Mouse (Mus musculus) cerebellum, postnatal 14 days (tissue): ENCODE data around the gene H2al2a.

Experiments used
- DNase-seq, 2 experiments: peaks; one replicate each; pipeline ENCODE4 v3.0.0; 2021; ENCODE audit warnings: mixed read lengths in 2 of 2

The H2al2a gene

GRCm38 (mm10) chr2:17996858-17997257 lies at the start of gene H2al2a:
Gene H2al2a, minus strand, starts transcription at chr2:17996958.
- DNase-seq: no peak

DNA sequence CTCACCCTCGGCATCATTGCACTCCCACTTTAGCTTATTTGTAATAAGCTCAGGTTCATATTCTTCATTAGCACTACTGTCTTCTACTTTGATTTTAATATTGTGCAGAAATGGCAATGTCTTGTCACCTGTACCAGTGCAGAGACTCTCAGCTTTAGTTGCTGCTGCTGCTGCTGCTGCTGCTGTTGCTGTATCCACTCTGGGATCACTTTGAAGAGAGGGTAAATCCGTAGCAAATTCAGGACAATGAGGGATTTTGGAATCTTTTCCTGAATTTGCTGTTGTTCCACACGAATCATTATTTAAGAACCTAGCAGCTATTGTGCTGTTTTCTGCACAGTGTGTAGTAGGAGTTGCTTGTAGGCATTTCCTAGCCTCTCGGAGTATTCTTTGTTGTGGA lies 49.4 kb upstream of the H2al2a start:
- no peak for DNase-seq

DNA sequence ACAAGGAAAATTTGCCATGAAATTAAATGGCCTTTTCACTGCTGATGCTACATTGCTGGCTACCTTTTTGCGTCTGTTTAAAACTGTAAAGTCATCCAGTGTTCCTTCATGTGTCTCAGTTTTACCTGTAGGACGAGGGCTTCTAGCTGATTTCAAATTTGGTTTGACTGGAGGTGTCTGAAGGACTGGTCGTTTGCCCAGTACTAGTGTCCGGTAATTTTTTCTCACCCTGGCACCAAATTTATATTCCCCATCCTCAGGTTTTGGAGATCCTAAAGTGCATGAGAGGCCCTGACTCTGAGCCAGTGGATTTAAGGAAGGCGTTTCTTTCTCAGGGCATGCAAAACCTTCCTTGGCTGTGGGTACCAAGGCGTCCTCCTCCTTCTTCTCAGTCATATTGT lies 49.0 kb upstream of the H2al2a start:
- peak; percentile 19 to 54 for DNase-seq

DNA sequence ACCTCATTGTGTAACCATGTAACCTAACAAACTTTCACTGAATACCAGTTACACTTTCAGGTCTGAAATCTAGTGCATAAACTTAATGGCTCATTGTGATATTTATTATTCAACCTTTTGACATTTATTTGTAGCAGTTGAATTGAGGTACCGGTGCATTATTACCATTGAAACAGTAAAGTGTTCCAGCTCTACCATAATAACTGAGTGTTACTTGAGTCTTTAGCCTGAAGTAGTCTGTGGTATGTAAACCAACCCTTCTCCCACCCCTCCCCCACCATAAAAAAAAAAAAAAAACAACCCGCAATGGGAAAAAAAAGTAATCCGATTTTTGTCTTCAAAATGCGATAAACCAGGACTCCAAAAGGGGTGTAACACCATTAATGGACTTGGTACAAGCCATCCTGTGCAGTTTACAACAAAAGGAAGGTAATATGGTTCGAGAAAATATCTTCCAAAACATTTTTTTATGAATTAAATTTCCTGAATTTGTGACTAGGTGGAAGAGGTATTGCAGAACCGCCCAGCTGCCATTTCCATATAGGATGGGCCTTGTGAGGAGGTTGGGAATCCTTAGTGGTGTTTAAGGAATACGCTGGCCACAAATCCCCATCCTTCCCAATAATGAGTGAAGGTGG lies 48.5 kb upstream of the H2al2a start:
- no peak for DNase-seq

DNA sequence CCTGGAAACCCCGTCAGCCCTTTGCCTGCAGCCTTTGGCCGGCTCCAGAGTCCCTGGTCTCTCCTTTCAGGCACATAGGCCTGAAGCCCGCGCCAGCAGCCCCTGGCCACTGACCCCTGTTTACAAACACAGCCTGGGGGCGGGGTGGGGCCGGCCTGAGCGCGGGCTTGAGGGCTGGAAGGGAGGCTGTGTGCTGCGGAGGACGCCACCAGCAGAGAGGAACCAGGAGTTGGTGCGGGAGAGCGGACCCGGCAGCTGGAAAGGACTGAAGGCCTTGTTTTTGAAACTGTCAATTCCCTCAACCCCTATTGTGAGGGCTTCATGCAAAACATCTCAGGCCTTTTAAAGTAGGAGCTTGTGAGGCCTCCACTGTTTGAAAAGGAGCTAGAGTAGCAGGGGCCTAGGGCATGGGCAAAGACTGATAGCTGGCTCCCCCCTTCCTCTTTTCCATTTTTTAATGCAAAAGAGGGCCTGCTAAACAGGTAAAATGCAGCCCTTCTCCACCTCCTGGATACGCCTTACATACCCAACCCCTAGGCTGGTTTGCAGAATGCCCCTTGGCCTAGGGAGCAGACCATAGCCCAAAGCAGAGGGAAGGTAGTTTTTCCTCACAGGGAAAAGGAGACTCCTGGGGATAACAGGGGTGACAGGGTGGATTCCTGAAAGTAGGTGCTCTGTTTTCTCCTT lies 44.6 kb upstream of the H2al2a start:
- peak; percentile 46 to 69 for DNase-seq

GRCm38 (mm10) chr2:18040347-18041160 lies 43.8 kb upstream of the H2al2a start:
- DNase-seq: peak; percentile 53 to 69

DNA sequence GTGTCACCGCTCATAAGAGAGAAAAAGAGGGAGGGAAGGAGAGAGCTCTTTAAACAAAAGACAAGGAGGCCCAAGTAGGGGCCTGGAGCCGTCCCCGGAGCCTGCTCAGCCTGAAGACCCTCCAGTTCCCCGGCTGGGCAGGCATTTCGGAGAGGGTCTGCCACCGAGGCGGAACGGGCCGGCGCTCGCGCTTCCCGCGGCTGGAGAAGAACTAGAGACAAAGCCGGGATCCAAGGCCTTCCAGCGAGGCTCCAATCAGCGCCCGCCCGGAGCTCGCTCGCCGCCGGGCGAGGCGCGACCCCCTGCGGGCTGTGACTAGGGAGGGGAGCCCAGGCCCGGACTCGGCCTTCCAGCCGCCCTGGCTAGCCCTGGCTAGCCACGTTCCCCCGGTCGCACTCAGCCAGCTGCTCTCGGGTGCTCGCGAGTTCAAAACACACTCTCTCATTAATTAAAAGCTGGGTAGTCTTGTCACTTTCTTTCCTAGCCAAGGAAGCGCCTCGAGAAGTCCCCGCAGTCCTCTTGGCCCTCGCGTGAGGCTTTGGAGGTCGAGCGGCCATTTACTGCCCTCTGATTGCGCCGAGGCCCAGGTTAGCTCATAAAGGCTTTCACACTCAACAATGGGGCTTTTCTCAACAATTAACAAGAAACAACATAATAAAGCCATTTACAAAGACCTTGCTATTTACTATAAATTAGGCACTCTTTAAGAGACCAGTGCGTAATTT lies 43.0 kb upstream of the H2al2a start:
- peak; percentile 57 to 70 for DNase-seq

DNA sequence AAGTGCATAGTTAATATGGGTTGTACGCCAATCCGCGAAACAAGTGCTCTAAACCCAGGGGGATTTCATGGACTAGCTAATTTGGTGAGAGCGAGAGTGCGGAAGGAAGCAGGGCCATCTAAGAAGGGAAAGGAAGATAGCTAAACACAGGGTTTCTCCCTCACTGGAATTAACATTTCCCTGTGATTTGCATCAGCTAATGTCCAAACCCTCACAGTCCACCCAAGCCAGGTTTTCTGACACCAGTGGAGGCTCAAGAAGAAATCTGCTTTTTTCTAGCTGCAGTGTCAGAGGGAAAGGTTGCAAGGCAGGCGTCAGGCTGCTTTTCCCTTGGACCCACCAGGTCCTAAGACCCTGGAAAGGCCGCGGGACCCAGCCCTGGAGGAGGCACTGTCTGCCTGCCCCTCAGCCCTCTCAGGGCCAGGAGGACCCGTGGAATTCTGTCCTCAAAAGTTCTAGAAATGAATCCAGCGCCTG lies 42.2 kb upstream of the H2al2a start:
- peak; percentile 26 to 40 for DNase-seq

DNA sequence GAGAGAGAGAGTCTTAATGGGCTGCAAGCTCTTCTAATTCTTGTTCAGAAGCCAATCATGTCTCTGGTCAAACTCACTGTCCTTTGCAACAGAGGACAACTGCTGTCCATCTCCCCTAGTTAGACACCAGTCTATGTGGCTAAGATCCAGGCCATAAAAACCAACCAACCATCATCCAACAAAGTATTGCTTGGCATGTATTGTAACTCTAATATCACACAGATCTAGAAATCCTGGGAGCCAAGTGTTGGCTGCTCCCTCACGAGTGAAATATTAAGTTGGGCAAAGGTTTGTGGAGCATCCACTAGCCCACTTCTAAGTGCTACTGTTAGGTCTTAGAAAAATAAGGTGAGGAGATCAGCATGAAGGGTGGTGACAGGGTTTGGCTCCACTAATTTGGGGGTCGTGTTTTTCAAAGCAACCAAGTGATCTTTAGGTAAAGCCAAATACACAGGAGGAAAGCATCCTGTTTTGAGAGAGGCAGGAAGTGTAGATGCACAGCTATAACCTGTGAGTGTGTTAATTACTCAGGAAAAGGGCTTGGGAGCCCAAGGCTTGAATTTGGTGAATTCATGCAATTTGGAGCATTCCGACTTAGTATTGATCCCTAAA lies 41.5 kb upstream of the H2al2a start:
- no peak for DNase-seq

GRCm38 (mm10) chr2:18037491-18037890 lies 40.7 kb upstream of the H2al2a start, which contains the start of gene A930004D18Rik:
Gene A930004D18Rik, minus strand, starts transcription at chr2:18037737.
- DNase-seq: no peak

DNA sequence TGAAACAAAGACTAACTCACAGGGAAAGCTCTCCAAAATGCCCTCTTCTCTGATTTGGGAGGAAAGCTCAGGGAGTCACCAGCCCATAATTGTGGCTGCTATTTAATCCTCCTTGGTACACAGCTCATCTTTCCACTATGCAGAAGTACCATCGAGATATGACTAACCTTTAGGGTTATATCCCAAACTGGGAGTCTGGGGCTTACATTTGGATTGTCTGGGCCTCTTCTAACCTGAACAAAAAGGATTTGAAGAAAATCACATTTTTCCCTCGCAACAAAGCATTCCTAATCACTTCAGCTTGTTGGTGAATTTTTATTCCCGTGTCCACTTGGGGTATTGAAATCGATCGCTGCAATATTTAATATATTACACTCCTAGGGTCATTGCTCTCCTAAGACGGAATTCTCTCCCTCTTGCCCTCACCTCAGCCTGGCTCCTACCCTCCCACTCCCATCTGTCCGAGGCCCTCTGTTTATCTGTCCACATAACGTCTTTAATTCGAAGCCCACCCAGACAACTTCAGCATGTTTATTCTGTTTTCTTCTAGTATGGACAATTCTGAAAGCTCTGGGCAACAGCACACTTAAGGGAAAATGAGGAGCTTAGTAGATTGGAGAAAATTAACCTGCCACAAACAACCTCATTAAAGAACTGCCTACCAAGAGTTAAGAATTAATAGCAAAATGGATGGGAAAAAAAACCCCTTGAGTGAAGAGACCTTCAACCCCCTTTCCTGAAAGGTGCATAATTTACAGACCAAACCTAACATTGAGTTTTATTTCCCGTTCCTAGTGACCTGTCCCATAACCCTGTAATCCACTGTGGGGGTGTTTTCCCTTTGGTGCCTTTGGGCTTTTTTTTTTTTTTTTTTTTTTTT lies 37.9 kb upstream of the H2al2a start:
- DNase-seq: no peak

DNA sequence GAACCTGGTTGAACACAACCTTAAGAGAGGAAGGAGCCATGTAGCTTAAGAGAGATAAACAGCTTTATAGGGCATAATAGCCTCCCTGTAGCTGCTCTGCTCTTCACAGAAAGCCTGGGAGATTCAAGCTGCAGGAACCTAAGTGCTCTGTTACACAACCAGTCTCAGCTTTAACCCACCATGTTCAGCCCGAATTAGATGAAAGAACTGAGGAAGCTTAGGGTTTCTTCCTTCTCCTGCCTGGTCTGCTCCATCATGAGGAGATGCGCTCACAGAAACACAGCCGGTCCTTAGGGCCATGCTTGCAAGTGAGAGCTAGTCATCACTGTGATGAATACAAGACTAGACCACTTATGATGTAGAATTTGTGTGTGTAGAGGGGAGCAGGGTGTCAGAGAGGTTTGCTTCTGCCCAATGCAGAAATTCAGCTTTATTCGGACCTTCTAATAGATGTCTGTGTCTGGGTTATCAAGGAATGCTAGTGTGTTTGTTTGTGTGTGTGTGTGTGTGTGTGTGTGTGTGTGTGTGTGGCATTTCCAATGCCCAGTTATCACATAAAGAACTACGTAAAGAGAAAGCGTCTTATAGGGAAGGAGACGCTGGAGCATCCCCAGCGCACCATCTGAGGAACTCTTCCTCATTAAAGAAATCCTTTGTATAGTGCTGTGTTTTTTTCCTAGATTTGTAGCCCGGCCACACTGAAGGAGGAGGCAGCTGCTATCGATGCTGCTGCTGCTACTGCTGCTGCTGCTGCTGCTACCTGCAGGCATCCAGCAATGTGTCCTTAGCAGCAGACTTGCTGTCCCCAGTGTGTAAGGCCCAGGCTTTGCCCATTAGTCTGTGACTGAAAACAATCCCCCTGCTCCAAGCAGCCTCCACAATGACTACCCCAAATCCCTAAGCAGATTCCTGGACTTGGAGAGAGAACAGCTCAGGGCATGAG lies 36.7 kb upstream of the H2al2a start:
- DNase-seq: peak in 1 of 2 experiments; percentile 10

GRCm38 (mm10) chr2:18032538-18032895 lies 35.8 kb upstream of the H2al2a start:
- DNase-seq: peak in 1 of 2 experiments; percentile 32

DNA sequence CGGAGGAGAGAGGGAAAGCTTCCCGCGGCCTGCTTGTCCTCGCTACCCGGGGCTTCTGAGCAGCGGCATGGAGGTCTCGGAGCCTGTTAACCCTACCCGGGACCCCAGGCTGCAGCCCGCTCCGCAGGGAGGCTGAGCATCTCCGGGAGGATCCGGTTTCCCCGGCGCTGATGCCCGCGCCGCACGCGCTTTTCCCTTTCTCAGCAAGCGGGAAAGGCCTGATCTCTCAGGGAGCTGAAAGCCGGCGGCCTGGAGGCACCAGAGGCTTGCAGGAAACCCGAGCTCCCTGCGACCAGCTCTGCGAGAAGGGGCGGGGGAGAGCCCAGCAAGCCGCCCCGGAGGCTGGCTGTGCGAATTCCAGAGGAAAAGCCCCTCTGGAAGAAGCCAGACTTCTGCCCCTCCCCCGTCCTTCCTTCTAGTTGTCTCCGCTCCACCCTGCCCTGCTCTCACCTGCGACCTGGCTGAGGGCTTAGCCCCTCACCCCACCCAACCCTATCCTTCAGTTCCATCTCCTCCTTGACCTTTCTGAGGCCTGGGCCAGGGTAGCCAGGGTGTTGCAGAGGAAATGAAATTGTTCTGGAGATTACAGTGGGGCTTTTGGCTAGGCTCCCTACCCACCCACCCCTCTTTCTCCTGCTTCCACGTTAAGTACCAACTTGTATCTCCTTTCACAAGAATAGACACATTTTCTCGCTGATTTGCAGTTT lies 35.2 kb upstream of the H2al2a start:
- DNase-seq: peak; percentile 62 to 73

DNA sequence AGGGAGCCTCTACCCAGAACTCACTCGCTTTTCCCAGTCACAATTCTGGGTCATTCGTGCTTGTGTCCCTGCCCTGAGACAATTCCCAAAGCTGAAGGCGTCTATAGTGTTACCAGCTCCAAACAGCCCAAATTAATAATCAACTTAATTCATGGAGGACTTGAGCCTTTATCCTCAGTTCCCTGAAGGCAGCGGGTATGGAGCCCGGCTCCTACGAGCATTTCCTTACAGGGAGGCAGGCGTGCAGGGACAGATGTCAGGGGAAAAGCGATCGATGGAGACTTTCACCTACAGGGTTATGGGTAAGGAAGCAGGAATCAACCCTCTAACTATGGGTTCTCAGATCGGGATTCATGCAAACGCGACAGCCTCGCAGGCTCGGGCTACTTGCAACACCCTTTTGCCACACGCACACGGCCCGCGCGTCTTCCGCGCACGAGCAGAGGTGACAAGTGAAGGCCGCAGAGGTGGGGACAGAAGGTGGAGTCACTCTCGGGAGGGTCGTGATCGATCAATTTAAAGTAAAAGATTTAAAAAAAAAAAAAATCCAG lies 34.6 kb upstream of the H2al2a start:
- peak; percentile 53 to 67 for DNase-seq

DNA sequence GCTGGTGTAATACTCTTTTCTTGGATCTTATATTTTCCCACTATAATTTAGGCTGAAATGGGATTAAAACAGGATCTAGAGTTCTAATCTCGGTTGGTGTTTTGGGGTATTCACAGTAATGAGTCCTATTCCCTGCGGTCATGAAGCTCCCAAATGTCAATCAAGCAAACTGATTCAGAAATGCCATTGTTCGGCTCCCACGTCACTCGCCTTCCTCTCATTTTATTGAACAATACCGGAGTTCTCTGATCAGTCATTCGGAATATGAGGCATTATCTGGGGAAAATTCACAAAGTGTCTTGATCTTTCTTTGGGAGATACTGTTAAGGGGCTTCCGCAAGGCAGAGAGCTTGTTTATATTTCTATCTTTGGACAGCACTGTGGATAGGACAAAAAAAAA lies 33.8 kb upstream of the H2al2a start:
- peak in 1 of 2 experiments; percentile 26 for DNase-seq

DNA sequence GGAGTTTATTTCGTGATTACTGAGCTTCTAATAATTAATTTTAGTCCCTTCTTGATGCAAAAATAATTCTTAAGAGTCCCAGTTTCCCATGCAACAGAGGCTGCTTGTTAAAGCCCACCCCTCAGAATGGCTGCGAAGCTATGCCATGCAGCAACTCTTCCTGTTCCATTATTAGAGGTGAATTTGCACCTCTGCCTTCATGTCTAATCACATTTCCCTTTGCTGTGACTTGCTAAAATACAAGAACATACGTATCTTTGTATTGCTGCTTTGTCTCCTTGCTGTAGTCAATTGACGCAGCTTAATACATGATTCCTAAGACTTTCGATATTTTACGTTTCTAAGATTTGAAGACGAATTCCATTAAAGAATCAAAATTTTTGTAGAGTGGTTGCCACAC lies 32.9 kb upstream of the H2al2a start:
- peak in 1 of 2 experiments; percentile 14 for DNase-seq

DNA sequence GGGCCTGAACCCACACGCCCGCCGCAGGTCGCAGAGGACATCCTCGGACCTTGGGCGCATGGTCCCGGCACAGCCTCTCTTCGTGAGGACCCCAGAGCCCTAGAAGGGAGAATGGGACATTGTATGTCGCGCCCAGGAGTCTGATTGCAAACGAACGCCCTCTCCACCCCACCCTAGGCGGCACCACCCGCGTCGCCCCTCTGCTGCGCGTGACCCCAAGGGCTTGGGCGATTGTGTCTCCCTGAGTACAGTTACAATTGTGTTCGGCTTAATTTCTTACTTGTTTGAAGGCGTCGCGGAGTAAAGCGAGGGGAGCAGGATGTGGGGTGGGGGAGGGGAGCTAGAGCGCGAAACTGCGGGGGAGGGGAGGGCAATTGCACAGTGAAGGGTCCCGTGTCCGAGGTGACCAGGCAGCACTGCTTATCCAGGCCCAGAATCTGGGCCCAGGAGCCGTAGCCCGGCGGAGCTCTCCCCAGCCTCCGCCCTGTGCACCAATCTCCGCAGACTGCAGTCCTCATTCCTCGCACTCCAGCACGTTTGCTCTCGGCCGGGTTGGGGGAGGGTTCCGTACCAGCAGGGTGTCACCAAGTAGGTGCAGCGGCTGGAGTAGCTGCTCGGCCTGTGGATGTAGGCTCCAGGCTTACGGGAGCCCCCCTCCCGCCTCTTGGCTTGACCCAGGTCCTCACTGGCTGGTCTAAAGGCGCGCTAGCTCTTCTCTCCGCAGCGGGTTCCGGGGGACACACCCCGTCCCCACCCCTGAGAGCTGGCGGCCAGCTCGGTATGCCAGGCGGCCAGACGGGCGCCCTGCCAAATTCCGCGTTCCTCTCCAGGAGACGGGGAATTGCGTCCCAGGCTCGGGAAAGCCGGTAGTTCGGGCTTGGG lies 31.6 kb upstream of the H2al2a start:
- DNase-seq: peak; percentile 95 to 97
